Mouse (Mus musculus): ENCODE results near the gene Mrpl27.
"Not testable (repeated sequence)": the region's sequence is repeated elsewhere in the genome, so short reads cannot be mapped to it uniquely, and the experiment has no call there.

Mrpl27 gene

DNA sequence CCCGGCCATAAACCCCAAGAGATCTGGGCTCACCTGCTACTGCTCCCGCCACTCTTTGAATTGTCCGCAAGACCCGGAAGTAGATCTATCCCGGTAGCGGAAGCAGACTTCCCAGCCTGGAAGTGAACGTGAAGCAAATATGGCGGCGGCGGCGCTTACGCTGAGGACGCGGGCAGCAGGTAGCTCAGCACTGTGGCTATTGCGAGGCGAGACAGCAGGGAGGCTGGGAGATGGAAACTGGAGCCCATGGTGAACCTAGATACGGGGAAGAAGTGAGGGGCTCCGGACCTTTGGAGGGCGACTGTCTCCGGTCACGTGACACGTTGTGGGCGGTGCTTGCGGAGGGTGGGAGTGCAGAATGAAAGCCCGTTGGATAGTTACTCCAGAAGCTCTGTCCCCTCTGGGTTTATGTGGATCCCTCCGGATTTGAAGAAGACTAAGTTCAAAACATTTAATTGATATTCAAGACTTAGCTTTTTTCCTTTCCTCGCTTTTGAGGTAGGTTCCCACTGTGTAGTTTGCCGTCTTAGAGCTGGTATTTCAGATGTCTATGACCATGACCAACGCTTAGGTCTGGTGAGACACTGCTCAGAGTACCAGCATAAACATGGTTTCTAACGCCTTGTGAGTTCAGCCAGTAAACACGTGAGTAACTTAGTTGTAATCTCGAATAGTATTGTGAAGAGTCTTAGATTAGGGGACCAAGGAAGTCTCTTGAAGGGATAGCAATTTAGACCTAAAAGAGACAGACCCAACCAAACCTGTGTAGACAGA is at the start of gene Mrpl27, which contains the start of gene Eme1:
Gene Mrpl27, plus strand, starts transcription at position 105 of the 774 bp plus-strand sequence.
Gene Eme1, minus strand, starts transcription at position 302 of the 774 bp plus-strand sequence.
- DNase-seq (ENCODE audit: low read depth, low spot score): peak; percentile 51

GRCm38 (mm10) chr11:94610744-94611740 is 42.5 kb upstream of the Mrpl27 start:
- DNase-seq (ENCODE audit: low read depth, low spot score): no peak

DNA sequence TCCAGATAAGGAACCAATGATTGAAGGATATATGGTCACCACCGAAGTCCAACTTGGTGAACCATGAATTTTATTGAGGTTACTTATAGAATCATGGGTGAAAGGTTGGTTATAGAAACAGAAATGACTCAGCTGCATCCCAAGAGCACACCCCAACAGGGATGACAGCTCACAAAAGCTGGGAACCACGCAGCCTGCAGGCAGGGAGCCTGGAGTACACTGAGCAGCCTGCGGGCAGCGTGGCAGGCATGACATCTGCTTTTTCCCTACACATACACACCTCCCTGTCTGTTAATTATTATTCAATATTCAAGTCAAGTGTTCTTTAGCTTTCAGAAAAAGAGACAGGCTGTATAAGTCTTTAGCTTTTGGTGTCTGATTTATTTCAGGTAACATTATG is 39.0 kb upstream of the Mrpl27 start:
- no peak for DNase-seq (ENCODE audit: low read depth, low spot score)

DNA sequence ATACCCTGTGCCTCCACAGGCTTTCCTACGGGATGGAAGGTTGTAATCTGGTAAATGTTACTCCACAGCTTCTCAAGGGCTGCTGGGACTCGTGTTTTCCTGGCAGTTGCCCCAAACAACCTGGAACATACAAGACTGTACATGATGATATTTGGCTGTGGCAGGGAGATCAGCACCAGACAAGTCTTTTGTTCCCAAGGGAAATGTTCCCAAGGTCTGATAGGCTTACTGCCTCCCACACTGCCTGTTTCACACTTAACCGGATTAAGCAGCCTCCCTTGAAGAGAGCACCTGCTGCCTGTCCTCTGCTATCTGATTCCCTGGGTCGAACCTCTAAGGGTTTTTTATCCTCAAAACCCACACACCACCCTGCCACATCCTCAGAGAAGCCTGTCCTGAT is 38.1 kb upstream of the Mrpl27 start:
- DNase-seq (ENCODE audit: low read depth, low spot score): no peak

- no peak for DNase-seq (ENCODE audit: low read depth, low spot score)
Measured at GRCm38 (mm10) chr11:94617646-94618045, 35.9 kb upstream of the Mrpl27 start.

DNA sequence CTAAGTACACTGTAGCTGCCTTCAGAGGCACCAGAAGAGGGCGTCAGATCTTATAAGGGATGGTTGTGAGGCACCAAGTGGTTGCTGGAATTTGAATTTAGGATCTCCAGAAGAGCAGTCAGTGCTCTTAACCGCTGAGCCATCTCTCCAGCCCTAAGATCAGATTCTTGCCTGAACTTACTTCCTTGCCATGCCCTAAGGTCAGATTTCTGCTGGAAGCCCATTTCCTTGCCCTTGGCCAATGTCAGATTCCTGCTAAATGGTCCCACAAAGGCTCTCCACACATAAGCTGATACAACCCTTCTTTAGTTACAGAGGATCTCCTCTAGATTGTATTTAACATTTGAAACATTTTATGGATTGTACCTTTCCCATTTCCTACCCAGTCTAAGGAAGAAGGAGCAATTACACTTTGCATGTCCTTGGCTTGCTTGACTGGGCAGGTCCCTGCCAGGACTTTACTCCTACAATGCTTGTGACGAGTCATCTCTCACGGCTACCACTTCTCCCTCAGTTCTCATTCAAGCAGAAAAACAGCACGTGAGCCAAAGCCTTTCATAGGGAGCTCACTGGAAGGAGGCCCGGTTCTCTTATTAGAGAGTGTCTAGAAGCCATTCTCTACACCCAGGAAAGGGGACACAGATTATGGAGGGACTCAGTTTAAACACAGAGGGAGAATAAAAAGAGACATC is 32.7 kb upstream of the Mrpl27 start:
- no peak for DNase-seq (ENCODE audit: low read depth, low spot score)

- DNase-seq (ENCODE audit: low read depth, low spot score): no peak
Measured at GRCm38 (mm10) chr11:94621458-94621852, 32.1 kb upstream of the Mrpl27 start.

- DNase-seq (ENCODE audit: low read depth, low spot score): no peak
Measured at GRCm38 (mm10) chr11:94622162-94622561, 31.4 kb upstream of the Mrpl27 start.

GRCm38 (mm10) chr11:94629199-94629883 is 24.2 kb upstream of the Mrpl27 start, which contains the start of gene Lrrc59:
TSS of gene Lrrc59 (plus strand) at chr11:94629767.
- DNase-seq (ENCODE audit: low read depth, low spot score): peak; percentile 86

- DNase-seq (ENCODE audit: low read depth, low spot score): no peak
Measured at GRCm38 (mm10) chr11:94629884-94630198, 23.7 kb upstream of the Mrpl27 start.

DNA sequence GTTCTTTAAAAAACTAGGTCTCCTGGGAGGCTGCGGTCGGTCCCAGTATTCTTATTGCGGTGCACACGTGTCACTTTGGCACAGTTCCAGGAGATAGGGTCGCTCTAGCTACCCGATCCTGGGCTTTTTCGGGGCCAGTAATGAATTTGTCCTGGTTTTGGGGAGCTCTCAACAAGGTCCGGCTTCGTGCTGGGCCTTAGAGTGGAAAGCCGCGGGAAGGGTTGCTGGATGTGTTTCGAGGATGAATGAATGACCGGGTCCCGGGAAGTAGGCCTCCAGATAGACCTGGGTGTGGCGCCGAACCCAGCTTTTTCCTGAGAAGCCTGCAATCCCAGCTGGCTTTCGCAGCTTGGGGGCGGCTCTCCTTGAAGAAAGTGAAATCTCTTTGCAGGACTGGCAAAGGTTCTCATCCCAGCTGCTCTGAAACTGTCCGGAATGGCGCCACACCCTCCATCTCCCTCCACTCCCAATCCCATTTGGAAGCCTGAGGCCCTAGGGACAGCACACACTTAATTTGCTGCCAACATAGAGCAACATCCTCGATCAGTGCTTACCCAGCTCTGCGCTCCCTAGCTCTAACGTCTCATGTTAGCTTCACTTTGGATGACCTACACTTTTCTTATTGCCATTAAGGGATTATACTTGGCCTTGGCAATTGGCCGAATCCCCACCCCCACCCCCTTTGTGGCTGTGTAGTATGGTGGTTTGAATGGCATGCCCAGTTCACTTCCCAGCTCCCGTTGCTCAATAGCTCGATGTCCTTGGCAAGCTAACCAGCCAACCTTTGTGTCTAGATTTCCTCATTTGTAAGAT is 23.2 kb upstream of the Mrpl27 start:
- DNase-seq (ENCODE audit: low read depth, low spot score): peak; percentile 33

- DNase-seq (ENCODE audit: low read depth, low spot score): no peak
Measured at GRCm38 (mm10) chr11:94631969-94632368, 21.6 kb upstream of the Mrpl27 start.

DNA sequence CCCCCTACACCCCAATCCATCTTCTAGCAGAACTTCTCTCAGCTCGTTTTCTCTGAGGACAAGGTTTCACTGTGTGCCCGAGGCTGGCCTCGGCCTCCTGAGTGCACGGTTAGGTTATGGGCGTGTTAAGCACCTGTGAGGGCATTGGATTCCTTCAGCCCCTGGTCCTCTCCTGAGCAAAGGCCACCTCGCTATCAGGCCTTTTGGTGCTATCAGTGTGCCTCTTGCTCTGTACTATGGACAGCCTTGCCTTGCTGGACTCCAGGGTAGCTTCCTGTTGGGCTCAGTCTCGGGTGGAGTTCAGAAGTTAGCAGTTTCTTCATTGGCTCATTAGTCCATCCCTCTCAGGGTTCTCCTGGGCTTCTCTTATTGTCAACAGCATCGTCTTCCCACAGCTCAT is 20.6 kb upstream of the Mrpl27 start:
- DNase-seq (ENCODE audit: low read depth, low spot score): no peak

DNA sequence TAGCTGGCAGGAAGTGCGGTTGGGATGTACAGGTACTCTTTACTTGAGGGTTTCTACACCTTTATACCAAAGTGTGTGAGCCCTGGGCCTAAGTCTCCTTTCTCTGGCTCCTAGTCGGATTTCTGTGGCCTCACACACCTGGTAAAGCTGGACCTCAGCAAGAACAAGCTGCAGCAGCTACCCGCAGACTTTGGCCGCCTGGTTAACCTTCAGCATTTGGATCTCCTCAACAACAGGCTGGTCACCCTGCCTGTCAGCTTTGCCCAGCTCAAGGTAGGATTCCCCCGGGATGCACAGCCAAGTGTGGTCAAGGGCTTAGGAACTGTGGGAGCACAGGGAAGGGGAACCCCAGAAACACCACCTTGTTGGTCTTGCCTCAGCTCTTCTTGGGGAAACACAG is 19.1 kb upstream of the Mrpl27 start:
- DNase-seq (ENCODE audit: low read depth, low spot score): no peak

- no peak for DNase-seq (ENCODE audit: low read depth, low spot score)
Measured at GRCm38 (mm10) chr11:94644461-94645219, 8.9 kb upstream of the Mrpl27 start.

DNA sequence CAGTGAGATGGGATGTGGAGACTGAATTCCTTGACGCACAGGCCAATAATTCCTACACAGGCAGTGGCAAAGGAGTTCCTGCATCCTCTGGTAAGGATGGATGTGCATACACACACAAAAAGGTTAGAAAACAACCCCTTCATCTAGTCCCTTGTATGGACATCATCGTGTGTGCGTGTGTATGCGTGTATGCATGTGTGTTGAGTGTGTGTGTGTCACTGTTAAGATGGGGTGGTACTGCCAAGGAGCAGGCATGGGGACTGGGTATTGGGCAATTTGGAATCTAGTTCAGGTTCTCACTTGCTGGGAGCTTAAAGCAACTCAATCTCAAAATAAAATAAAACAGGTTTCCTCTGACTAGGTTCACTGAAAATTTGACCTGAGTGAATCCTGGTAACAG is 7.1 kb upstream of the Mrpl27 start:
- DNase-seq (ENCODE audit: low read depth, low spot score): no peak

DNA sequence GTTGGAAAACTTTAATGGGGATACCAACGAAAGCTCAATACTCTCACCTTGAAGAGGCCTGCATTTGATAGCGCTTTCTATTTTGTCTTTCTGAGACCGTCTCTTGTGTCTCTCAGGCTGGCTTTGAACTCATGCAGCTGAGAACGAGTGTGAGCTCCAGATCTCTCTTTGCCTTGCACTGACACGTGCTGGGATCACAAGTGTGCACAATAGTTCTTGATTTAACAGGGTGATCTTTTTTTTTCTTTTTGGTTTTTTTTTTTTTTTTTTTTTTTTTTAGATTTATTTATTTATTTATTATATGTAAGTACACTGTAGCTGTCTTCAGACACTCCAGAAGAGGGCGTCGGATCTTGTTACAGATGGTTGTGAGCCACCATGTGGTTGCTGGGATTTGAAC is 2.3 kb upstream of the Mrpl27 start:
- not testable (repeated sequence) for DNase-seq (ENCODE audit: low read depth, low spot score)

GRCm38 (mm10) chr11:94652973-94653372 is 594 bp upstream of the Mrpl27 start:
- DNase-seq (ENCODE audit: low read depth, low spot score): no peak

- DNase-seq (ENCODE audit: low read depth, low spot score): no peak
Measured at GRCm38 (mm10) chr11:94661344-94661743, 7.8 kb downstream of the Mrpl27 start.

GRCm38 (mm10) chr11:94665281-94665680 is 11.7 kb downstream of the Mrpl27 start:
- DNase-seq (ENCODE audit: low read depth, low spot score): no peak

Data from skeletal muscle tissue, adult 2 months (tissue).